Mouse (Mus musculus) myocyte (in vitro differentiated cells): ENCODE measurements at regions not wholly inside any gene's neighbourhood (a gene's known extent, or its start where the extent isn't known, plus 50 kb on each side); places are given as distances from the start of the nearest gene placed in this dataset.

Experiments used
- MAX ChIP-seq: IDR thresholded peaks from one replicate; pipeline ENCODE4 v1.6.1; 2011; ENCODE audit warnings: low read depth, mild to moderate bottlenecking, control low read depth
- MYOD1 ChIP-seq, 3 experiments: IDR thresholded peaks; one replicate each; pipeline ENCODE4 v1.6.1; 2011; ENCODE audit warnings: control low read depth in 2 of 3, low read depth in 2 of 3, mild to moderate bottlenecking in 2 of 3, moderate library complexity in 1 of 3; ENCODE audit not compliant: insufficient read length in 2 of 3, control insufficient read depth in 1 of 3
- POLR2A ChIP-seq: IDR thresholded peaks from one replicate; pipeline ENCODE4 v1.6.1; 2011; ENCODE audit warnings: low read depth, mild to moderate bottlenecking, control low read depth, moderate library complexity; ENCODE audit not compliant: insufficient read length
- POLR2AphosphoS2 ChIP-seq: IDR thresholded peaks from one replicate; pipeline ENCODE4 v1.6.1; 2011; ENCODE audit warnings: low read depth, control low read depth; ENCODE audit not compliant: insufficient read length
- REST ChIP-seq: IDR thresholded peaks from one replicate; pipeline ENCODE4 v1.6.1; 2011; ENCODE audit warnings: mild to moderate bottlenecking, control low read depth, moderate library complexity; ENCODE audit not compliant: insufficient read depth, insufficient read length
- SRF ChIP-seq: IDR thresholded peaks from one replicate; pipeline ENCODE4 v1.6.1; 2011; ENCODE audit warnings: low read depth; ENCODE audit not compliant: control insufficient read depth, insufficient read length
- USF1 ChIP-seq: IDR thresholded peaks from one replicate; pipeline ENCODE4 v1.6.1; 2011; ENCODE audit warnings: low read depth, mild to moderate bottlenecking, control low read depth, moderate library complexity

GRCm38 (mm10) chr6:84375498-84375897 is 218.2 kb downstream of the Cyp26b1 start:
- TF ChIP-seq POLR2AphosphoS2: no peak
- TF ChIP-seq MYOD1 (IDR thresholded peaks at IDR 0.05; ENCODE audit: control insufficient read depth in 1 of 3, insufficient read length in 2 of 3, low read depth in 2 of 3): no peak
- TF ChIP-seq POLR2A: no peak
- TF ChIP-seq REST: no peak
- TF ChIP-seq USF1: no peak
- TF ChIP-seq MAX: no peak
- TF ChIP-seq SRF: no peak
